Mouse (Mus musculus): ENCODE data around the gene Klhl29.

The Klhl29 gene

GRCm38 (mm10) chr12:5301841-5302240 lies 73.6 kb downstream of the Klhl29 start:
- no peak for DNase-seq (ENCODE audit: low read depth, low spot score)

DNA sequence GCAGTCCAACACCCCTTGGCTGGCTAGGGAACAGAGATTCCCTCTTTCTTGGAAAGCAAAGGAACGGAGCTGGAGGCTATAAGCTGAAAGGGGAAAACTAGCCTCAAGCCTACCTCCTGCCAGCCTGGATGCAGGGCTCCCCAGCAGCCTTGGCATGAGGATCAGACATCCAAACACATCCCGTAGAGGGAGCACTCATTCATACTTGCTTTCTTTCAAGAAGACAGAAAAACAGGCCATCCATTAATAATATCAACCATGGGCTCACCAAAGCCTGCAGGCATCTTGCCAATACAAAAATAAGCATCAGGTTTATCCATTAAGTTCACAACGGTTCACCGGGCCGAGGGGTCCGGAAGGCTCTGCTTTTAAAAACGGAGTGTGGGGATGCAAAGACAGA lies 79.1 kb downstream of the Klhl29 start:
- no peak for DNase-seq (ENCODE audit: low read depth, low spot score)

DNA sequence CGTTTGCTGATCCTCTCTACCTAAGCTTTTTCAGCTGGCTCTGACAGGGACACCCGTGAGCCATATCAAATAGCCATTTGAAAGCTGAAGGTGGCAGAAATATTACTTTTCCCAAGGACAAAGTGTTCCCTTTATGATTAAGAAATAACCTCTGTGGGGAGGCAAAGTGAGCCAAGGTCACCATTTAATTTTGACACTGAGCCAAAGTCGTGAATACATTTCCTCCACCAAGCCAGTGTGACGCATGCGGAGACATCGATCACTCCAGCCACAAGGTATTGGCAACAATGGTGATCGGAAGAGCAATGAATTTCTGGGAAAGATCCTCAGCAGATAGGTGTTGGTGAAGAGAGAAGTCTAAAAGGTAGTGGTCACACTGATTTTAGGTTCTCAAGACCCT lies 83.2 kb downstream of the Klhl29 start:
- DNase-seq (ENCODE audit: low read depth, low spot score) = no peak

GRCm38 (mm10) chr12:5285579-5285978 lies 89.9 kb downstream of the Klhl29 start:
- no peak for DNase-seq (ENCODE audit: low read depth, low spot score)

- no peak for DNase-seq (ENCODE audit: low read depth, low spot score)
Observed at GRCm38 (mm10) chr12:5284961-5285360, 90.5 kb downstream of the Klhl29 start.

DNA sequence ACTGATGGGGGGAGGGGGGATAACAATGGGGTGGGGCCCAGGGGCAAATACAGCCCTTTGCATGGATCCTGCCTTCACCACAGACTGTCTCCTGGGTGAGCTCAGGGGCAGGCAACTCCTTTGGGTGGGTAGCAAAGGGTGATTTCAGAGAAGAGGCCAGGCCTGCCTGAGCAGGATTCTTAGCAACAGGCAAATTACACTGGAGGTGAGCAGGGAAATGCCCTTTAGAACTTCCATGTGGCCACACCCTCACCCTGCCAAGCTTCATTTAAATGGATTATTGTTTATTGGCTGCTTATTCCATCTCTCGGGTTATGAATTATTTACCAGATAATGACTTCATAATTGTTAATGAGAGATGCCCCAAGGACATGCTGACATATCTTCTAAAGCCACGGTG lies 91.8 kb downstream of the Klhl29 start:
- DNase-seq (ENCODE audit: low read depth, low spot score) = no peak

- DNase-seq (ENCODE audit: low read depth, low spot score) = no peak
Observed at GRCm38 (mm10) chr12:5282611-5283010, 92.9 kb downstream of the Klhl29 start.

DNA sequence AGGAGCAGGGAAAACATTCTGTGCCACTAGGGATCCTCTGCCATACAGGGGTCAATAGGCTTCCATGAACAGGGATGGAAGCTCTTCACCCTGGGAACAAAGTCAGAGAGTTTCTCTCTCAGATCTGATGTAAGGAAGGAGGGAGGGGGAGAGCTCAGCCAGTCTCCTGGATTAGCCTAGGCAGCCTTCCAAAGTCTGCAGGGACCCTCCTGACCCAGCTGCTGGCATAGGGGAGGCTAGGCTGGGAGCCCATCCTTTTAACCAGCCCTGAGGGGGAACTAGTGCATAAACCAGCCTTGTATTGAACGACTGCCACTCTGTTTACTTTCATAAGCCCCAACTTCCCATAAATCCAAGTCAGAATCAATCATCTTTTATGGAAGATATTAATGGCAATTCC lies 95.6 kb downstream of the Klhl29 start:
- DNase-seq (ENCODE audit: low read depth, low spot score) = no peak

DNA sequence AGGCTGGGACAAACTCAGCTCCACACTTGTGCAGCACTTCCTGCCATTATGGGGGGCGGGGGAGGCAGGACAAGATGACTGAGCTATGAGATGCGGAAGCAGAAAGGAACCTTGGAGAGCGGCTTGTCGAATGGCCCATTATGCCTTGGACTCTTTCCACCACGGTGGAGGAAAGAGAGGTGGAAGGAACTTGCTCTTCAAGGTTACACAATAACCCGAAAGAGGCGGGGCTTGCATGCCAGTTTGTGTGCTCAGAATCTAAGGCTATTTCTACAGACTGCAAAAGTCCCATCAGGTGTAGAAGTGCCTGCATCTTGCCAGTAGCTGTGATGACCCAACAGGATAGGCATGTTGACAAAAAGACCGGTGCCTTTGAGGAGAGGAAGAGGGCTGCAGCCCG lies 98.5 kb downstream of the Klhl29 start:
- peak; percentile 21 for DNase-seq (ENCODE audit: low read depth, low spot score)

DNA sequence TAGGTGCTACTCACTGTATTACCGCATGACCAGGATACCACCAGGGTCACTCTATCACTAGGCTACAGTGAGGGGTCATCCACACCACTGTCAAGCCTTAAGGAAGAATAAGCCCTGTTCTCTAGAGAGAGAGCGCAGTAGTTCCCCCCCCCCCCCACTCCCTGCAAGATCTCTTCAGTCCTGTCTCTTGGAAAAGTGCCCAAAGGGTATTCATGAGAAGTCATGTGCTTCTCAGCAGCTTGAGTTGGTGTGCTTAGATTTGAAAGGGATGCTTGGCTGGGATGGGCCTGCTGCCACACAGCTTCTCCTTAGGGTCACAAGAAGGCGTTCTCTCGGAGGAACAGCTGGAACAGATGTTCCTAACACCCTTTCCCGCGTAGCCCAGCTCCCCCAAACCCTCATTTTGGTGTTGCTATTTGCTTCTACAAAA lies 100.0 kb downstream of the Klhl29 start:
- DNase-seq (ENCODE audit: low read depth, low spot score) = no peak

GRCm38 (mm10) chr12:5274519-5274944 lies 101.0 kb downstream of the Klhl29 start:
- DNase-seq (ENCODE audit: low read depth, low spot score) = no peak

DNA sequence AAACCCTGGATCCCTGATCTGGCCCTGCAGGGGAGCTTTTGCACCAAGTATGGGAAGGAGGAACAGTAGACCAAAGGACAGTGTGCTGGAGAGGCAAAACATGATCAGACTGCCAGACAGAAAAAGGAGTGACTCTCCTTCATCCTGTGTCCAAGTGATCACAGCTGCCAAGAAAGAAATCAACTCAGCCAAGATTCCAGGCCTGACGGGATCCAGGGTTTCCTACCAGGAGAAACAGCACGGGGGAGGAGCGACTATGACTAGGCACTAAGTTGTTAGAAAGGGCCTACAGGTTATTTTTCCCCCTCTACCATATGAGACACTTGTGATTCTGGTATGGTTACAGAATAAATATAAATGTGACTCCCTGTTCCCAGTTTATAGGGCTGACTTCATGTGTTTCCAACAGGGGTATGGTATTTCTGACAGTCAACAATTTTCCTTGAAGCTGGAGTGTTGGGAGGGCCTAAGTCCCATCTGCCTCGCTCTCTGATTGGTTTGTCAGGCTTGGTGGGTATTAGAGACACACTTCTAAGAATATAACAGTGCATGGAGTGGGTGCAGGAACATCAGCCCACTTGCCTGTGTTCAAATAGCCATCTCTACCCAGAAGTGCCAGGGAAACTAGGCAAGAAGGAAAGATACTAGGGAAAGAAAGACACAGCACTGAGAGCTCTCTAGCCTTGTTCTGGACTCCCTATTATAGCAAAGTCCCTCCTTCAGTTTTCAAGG lies 102.0 kb downstream of the Klhl29 start:
- DNase-seq (ENCODE audit: low read depth, low spot score) = no peak

DNA sequence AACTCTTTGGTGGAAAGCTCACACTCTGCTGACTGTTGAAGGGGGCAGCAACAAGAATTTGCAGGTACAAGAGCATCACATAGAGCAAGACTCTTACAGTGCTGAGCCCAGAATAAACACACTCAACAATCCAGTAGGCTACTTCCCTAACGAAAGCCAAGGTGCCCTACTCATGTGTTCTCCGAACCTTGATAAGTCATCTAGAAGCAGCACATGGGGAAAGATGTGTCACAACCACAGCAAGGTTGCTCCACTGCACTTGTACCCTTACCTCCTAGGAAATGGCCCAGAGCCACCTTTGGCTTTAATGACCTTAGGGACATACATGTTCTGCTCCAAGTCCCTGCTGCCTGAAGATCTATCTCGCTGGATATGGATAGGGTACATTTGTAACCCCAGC lies 105.0 kb downstream of the Klhl29 start:
- no peak for DNase-seq (ENCODE audit: low read depth, low spot score)

DNA sequence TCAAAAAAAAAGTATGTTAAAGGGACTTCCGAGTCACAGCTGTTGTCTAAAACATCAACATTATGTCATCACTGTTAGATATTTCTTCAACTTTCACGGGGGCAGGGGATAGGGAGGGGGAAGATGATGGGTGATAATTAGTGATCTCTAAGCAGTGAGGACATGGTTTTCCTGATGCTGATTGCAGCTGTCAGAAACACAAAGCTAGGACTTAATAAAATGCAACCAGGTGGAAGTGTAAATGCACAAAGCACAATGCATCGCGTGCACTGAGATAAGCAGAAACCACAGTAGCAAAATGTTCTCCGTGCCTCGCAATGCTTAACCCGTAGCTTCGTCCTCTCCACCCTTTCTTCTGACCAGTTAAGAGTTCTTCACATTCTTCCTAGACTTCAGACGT lies 105.5 kb downstream of the Klhl29 start:
- DNase-seq (ENCODE audit: low read depth, low spot score) = no peak

DNA sequence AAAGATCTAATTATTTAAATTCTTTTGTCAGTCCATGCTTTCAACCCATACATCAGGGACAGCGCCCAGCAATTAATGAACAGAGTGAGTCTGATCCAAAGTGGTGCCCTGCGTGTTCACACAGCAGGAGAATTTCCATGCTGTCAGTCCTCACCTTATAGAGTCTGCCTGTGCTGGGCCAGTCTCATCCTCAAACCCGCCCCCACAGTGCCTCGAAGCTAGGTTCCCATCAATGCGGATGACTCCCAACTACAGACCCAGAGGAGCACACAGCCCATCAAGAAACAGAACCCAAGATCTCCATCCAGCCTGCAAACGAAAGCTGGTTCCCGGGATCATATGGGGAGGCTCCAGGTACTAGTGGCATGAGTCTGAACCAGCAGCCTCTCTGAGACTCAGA lies 106.4 kb downstream of the Klhl29 start:
- no peak for DNase-seq (ENCODE audit: low read depth, low spot score)

DNA sequence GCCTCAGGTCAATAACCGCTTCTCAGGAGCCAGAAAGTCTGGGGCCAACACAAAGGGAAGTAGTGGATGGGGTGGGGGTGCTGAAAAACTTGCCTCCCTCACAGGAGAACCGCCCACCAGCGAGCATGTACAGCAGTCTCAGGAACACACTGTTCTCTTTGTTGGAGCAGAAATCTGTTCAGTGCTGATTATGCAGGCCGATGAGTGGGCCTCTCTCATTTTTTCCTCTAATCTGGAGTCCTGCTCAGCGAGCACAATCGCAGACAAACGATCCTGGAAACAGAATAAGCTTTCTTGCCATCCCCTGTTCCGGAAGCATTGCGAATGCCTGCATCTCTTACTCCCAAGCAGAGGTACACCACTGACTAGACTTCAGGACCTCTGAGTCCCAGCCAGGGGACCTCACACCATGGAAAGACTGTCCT lies 107.3 kb downstream of the Klhl29 start:
- DNase-seq (ENCODE audit: low read depth, low spot score) = peak; percentile 10

- no peak for DNase-seq (ENCODE audit: low read depth, low spot score)
Observed at GRCm38 (mm10) chr12:5267271-5268187, 108.0 kb downstream of the Klhl29 start.

- no peak for DNase-seq (ENCODE audit: low read depth, low spot score)
Observed at GRCm38 (mm10) chr12:5266773-5267172, 108.7 kb downstream of the Klhl29 start.

DNA sequence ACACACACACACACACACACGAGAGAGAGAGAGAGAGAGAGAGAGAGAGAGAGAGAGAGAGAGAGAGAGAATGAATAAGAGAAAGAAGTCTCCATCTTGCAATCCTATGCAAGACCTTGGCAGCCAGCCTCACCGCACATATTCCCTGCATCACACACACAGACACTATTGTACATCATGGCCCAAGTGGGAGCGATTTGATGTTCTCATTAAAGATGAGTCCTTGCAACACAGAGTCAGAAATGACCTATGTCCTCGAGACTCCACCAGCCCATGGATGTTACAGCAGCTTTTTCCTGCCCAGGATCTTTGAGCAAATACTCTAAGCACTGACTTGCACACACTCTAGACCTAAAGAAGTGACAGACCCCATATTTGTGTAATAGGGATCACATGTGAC lies 114.0 kb downstream of the Klhl29 start:
- DNase-seq (ENCODE audit: low read depth, low spot score) = no peak

DNA sequence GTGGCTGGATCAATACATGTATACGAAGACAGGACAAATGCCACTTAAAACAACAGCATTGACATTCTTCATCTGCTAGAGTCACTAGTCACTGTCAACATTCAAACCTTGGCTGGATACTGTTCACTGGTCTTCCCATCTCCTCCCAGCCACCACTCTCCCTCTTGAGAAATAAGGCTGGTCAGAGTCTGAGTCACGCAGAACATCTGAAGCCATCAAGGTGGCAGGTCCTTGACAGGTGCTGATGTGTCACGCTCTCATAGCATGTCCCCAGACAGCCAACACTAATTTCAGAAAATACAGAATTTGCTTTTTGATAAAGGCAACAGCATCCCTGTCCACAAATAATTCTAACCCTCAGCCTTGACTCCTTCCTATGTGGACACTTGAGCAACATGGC lies 116.7 kb downstream of the Klhl29 start:
- DNase-seq (ENCODE audit: low read depth, low spot score) = no peak

GRCm38 (mm10) chr12:5257174-5257573 lies 118.3 kb downstream of the Klhl29 start:
- no peak for DNase-seq (ENCODE audit: low read depth, low spot score)

- DNase-seq (ENCODE audit: low read depth, low spot score) = no peak
Observed at GRCm38 (mm10) chr12:5255079-5255478, 120.4 kb downstream of the Klhl29 start.
